Comparison of ENCODE assay signal across 8 mouse cellular contexts in genomic region chr13:117024127-117024915, GRCm38 (mm10). TPM values are rescaled to one million over a fixed set of nuclear protein-coding genes. Genes with fewer than 3 reads are reported as not detected.
DNase-seq lines count a peak whose midpoint lies in the region; ATAC-seq and TF ChIP-seq lines count a peak whose summit lies in the region.

No protein-coding gene starts in this region.

- peak; percentile 82 for ATAC-seq in heart, postnatal 0 days (ENCODE audit: insufficient read depth, low read depth)
- ATAC-seq in liver, embryonic 16.5 days (ENCODE audit: low read depth), result peak; percentile 64
- ATAC-seq in neural tube, embryonic 12.5 days (ENCODE audit: low FRiP score, low read depth), result peak; percentile 87
- peak; percentile 88 for ATAC-seq in stomach, postnatal 0 days (ENCODE audit: low FRiP score, low TSS enrichment)

- H3K4me2 ChIP-seq in heart, postnatal 0 days (ENCODE audit: low read depth, low read length), result peak overlapping the region; percentile 99
- H3K4me2 ChIP-seq in liver, embryonic 16.5 days (ENCODE audit: low read depth, low read length), result peak overlapping the region; percentile 35
- H3K4me2 ChIP-seq in neural tube, embryonic 12.5 days (replicated peaks), result peak overlapping the region; percentile 73
- peak overlapping the region; percentile 91 for H3K4me2 ChIP-seq in stomach, postnatal 0 days (replicated peaks; ENCODE audit: low read depth)

- H3K27ac ChIP-seq in embryonic fibroblast, embryonic 13.5 days (ENCODE audit: insufficient read depth, low read length), result peak overlapping the region; percentile 76
- peak overlapping the region; percentile 90 for H3K27ac ChIP-seq in heart, postnatal 0 days (ENCODE audit: low read depth)
- peak overlapping the region; percentile 11 for H3K27ac ChIP-seq in liver, embryonic 16.5 days (ENCODE audit: low read length)
- H3K27ac ChIP-seq in neural tube, embryonic 12.5 days, result peak overlapping the region; percentile 69
- H3K27ac ChIP-seq in stomach, postnatal 0 days (replicated peaks), result peak overlapping the region; percentile 89

- no peaks in the 10 kb centered on the region for H3K27me3 ChIP-seq in heart, postnatal 0 days (ENCODE audit: control insufficient read depth, insufficient read depth, low read length)
- peaks cover 33% of the 10 kb centered on the region for H3K27me3 ChIP-seq in liver, embryonic 16.5 days (ENCODE audit: control insufficient read depth, insufficient read depth, low read depth, low read length)
- H3K27me3 ChIP-seq in neural tube, embryonic 12.5 days (replicated peaks), result no peaks in the 10 kb centered on the region
- H3K27me3 ChIP-seq in stomach, postnatal 0 days (ENCODE audit: control insufficient read depth, insufficient read depth, low read length), result no peaks in the 10 kb centered on the region

- peak overlapping the region; percentile 80 for H3K4me3 ChIP-seq in embryonic fibroblast, embryonic 13.5 days (ENCODE audit: insufficient read depth, low read length)
- peak overlapping the region; percentile 98 for H3K4me3 ChIP-seq in heart, postnatal 0 days (ENCODE audit: low read depth, low read length)
- H3K4me3 ChIP-seq in liver, embryonic 16.5 days (ENCODE audit: low read depth, low read length), result peak overlapping the region; percentile 59
- peak overlapping the region; percentile 77 for H3K4me3 ChIP-seq in neural tube, embryonic 12.5 days
- peak overlapping the region; percentile 87 for H3K4me3 ChIP-seq in stomach, postnatal 0 days (ENCODE audit: low read depth, low read length)

- no peak for TF ChIP-seq POLR2A in embryonic fibroblast, embryonic 13.5 days (IDR thresholded peaks at IDR 0.05; ENCODE audit: low read depth, low read length)

- no peak for TF ChIP-seq CTCF in embryonic fibroblast, embryonic 13.5 days (IDR thresholded peaks at IDR 0.05; ENCODE audit: borderline replicate concordance, insufficient read depth, low read length)
- TF ChIP-seq CTCF in heart, postnatal 0 days (IDR thresholded peaks at IDR 0.05; ENCODE audit: low read depth), result no peak
- peak; percentile 21; the same call in 1 of the 2 replicates for TF ChIP-seq CTCF in stomach, postnatal 0 days (IDR thresholded peaks at IDR 0.05; ENCODE audit: low read depth)

- no peaks in the 10 kb centered on the region for H3K36me3 ChIP-seq in heart, postnatal 0 days (replicated peaks; ENCODE audit: control insufficient read depth, insufficient read depth, low read length)
- H3K36me3 ChIP-seq in liver, embryonic 16.5 days (ENCODE audit: control insufficient read depth, insufficient read depth), result no peaks in the 10 kb centered on the region
- H3K36me3 ChIP-seq in neural tube, embryonic 12.5 days, result no peaks in the 10 kb centered on the region
- H3K36me3 ChIP-seq in stomach, postnatal 0 days (ENCODE audit: control insufficient read depth, insufficient read depth, low read length), result no peaks in the 10 kb centered on the region

- under 1% methylated on average over 56 of the region's 64 CpGs for WGBS in heart, postnatal 0 days
- under 1% methylated on average over 44 of the region's 64 CpGs for WGBS in liver, embryonic 16.5 days (ENCODE audit: insufficient replicate concordance)
- under 1% methylated on average over 63 of the region's 64 CpGs for WGBS in neural tube, embryonic 12.5 days
- under 1% methylated on average over 61 of the region's 64 CpGs for WGBS in stomach, postnatal 0 days

- no peaks in the 10 kb centered on the region for H3K9me3 ChIP-seq in heart, postnatal 0 days (replicated peaks; ENCODE audit: control insufficient read depth, low read length)
- no peaks in the 10 kb centered on the region for H3K9me3 ChIP-seq in liver, embryonic 16.5 days (replicated peaks; ENCODE audit: control insufficient read depth, low read length)
- no peaks in the 10 kb centered on the region for H3K9me3 ChIP-seq in neural tube, embryonic 12.5 days
- H3K9me3 ChIP-seq in stomach, postnatal 0 days (ENCODE audit: control insufficient read depth, low read length), result no peaks in the 10 kb centered on the region

- peak overlapping the region; percentile 87 for H3K9ac ChIP-seq in heart, postnatal 0 days (replicated peaks; ENCODE audit: low read depth, low read length)
- peak overlapping the region; percentile 54 for H3K9ac ChIP-seq in liver, embryonic 16.5 days (ENCODE audit: low read depth, low read length)
- H3K9ac ChIP-seq in neural tube, embryonic 12.5 days, result peak overlapping the region; percentile 88
- peak overlapping the region; percentile 90 for H3K9ac ChIP-seq in stomach, postnatal 0 days (ENCODE audit: low read length)

- no peak for TF ChIP-seq EP300 in heart, postnatal 0 days (IDR thresholded peaks at IDR 0.05; ENCODE audit: low read depth)
- no peak for TF ChIP-seq EP300 in stomach, postnatal 0 days (optimal IDR thresholded peaks at IDR 0.05)

- peak; percentile 96 for DNase-seq in A20 (ENCODE audit: low read depth, low spot score)
- DNase-seq in adrenal gland, postnatal 4 days (ENCODE audit: low spot score in 2 of 2), result peak; percentile 13 to 24
- peak; percentile 53 for DNase-seq in heart, postnatal 0 days (ENCODE audit: low spot score)
- DNase-seq in kidney, postnatal 25 days, result peak; percentile 46 to 72
- peak; percentile 66 for DNase-seq in stomach, postnatal 0 days (ENCODE audit: low spot score)

- peaks cover 18% of the 10 kb centered on the region for H3K4me1 ChIP-seq in embryonic fibroblast, embryonic 13.5 days (ENCODE audit: control insufficient read depth, insufficient read depth, low read length)
- H3K4me1 ChIP-seq in heart, postnatal 0 days (ENCODE audit: control insufficient read depth, insufficient read depth), result peaks cover 14% of the 10 kb centered on the region
- no peaks in the 10 kb centered on the region; the same call in 1 of the 2 replicates for H3K4me1 ChIP-seq in liver, embryonic 16.5 days (ENCODE audit: control insufficient read depth, low read depth, low read length)
- H3K4me1 ChIP-seq in neural tube, embryonic 12.5 days, result 0 out of 2 replicates have a peak, but pooled peaks cover 5% of the 10 kb centered on the region
- no peaks in the 10 kb centered on the region for H3K4me1 ChIP-seq in stomach, postnatal 0 days (replicated peaks; ENCODE audit: control insufficient read depth, insufficient read depth)

RNA-seq across cellular contexts. Expression of gene Parp8, which starts 1.0 kb away (rescaled TPM):
- 10 to 100 TPM; 20.8 to 24.1 TPM for total RNA-seq in adrenal gland, postnatal 4 days (2021)
- 44.3 and 54.2 TPM in 2 replicates for polyA plus RNA-seq in embryonic fibroblast, embryonic 13.5 days (2011; ENCODE audit: insufficient read length, low read depth, missing spikeins)
- 7.5 and 11.0 TPM in 2 replicates for total RNA-seq in heart, postnatal 0 days (2014; rRNA removed; ENCODE audit: low replicate concordance)
- 7.9 and 8.4 TPM in 2 replicates for polyA plus RNA-seq in heart, postnatal 0 days (2015; fragmentation: Nextera tagmentation; extraction: Ambion mirVana)
- 2.6 and 3.1 TPM in 2 replicates for polyA plus RNA-seq in liver, embryonic 16.5 days (2015; fragmentation: Nextera tagmentation; extraction: Ambion mirVana)
- 17.3 and 19.5 TPM in 2 replicates for polyA plus RNA-seq in neural tube, embryonic 12.5 days (2016; fragmentation: Nextera tagmentation; extraction: Ambion mirVana)
- 6.1 and 6.7 TPM in 2 replicates for polyA plus RNA-seq in stomach, postnatal 0 days (2015; fragmentation: Nextera tagmentation; extraction: Ambion mirVana)

Comparison
In these comparisons a context has a peak if more than half of its experiments do, and no peak if none do; other contexts are left out.
1. Peak in every context shown above with its lines: DNase-seq, ATAC-seq, H3K4me3 ChIP-seq and H3K27ac ChIP-seq.
2. DNase-seq: peak in every context shown above with its lines; median percentile 96 in A20; 66 in stomach, postnatal 0 days; 59 in kidney, postnatal 25 days; 53 in heart, postnatal 0 days; 18 in adrenal gland, postnatal 4 days.
3. H3K27ac ChIP-seq: peak in every context shown above with its lines; median percentile 90 in heart, postnatal 0 days; 89 in stomach, postnatal 0 days; 76 in embryonic fibroblast, embryonic 13.5 days; 69 in neural tube, embryonic 12.5 days; 11 in liver, embryonic 16.5 days.
4. H3K4me2 ChIP-seq: peak in every context shown above with its lines; median percentile 99 in heart, postnatal 0 days; 91 in stomach, postnatal 0 days; 73 in neural tube, embryonic 12.5 days; 35 in liver, embryonic 16.5 days.